Mouse (Mus musculus): ENCODE data around the gene Zic1. TPM values are rescaled to one million over a fixed set of nuclear protein-coding genes. Genes with fewer than 3 reads are reported as not detected.

The Zic1 gene
- polyA plus RNA-seq, 1 experiment from 2014 or later = not detected

DNA sequence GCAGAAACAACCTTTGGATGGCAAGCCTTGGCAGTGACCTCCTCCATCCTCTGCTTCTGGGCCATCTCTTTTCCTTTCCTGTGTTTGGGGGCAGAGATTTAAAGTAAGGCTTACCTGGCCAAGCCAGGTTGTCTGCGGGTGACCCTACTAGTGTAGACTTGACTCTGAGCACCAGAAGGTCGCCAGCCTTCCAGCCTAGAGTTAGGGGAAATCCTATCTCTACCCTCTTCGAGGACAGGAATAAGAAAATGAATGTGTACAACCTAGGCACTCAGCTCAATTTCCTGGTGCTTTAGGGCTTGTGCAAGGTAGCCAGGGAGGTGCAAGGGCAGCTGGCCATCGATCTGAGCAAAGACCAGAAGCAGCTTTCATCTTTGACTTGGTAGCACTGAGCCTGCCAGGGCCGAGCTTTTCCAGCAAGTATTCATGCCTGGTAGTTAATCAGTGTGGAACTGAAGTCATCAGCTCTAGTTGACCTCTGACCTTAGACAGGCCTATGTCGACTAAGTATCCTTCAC, 4.6 kb upstream of the Zic1 start:
- ATAC-seq = no peak

DNA sequence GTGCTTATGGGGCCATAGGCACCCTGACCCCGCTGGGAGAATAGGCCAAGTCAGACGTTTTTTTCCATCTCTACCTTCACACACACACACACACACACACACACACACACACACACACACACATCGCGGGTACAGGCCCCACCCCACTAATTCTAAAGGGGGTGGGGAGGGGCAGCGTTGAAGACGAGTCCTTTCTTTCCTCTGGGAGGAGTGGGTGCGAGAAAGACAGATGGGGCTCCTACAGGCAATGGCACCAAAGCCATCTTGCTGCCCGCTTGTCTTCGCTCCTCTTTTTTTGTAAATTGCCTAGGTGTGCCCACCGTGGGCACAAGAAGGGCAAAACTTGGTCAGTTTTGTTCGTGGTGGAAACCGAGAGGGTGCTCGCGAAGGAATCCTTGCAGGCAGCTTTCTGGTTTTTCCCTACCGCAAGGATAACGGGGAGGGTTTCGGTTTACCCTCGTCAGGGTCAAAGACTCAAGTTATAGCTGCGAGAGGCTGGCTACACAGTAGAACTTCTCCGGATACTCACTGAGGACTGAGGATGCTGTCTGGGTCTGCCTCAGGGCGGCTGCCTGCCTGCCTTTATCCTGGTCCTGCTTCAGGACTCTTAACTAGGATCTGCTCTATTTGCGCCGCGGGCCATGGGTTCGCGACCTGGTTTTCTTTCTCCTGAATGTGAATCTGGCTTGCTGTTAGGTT, 3.8 kb upstream of the Zic1 start:
- H3K27me3 ChIP-seq (replicated peaks) = peaks cover 83% of the 10 kb centered on the region
- no peak for ATAC-seq
- H3K4me3 ChIP-seq (replicated peaks) = no peak overlapping the region
- H3K27ac ChIP-seq = no peak overlapping the region
- H3K36me3 ChIP-seq = no peaks in the 10 kb centered on the region
- no peaks in the 10 kb centered on the region for H3K9me3 ChIP-seq
- no peak overlapping the region for H3K9ac ChIP-seq
- H3K4me1 ChIP-seq (replicated peaks) = peaks cover 8% of the 10 kb centered on the region; the same call in 1 of the 2 replicates
- no peak overlapping the region for H3K4me2 ChIP-seq (replicated peaks)
- WGBS = 4% methylated on average over 26 of the region's 26 CpGs

More for the DNA sequence above, 4.6 kb upstream of the Zic1 start:
- H3K36me3 ChIP-seq = no peaks in the 10 kb centered on the region
- no peak overlapping the region for H3K4me3 ChIP-seq (replicated peaks)
- no peak overlapping the region for H3K9ac ChIP-seq
- peaks cover under 1% of the 10 kb centered on the region; the same call in 1 of the 2 replicates for H3K4me1 ChIP-seq (replicated peaks)
- 12% methylated on average over 6 of the region's 6 CpGs for WGBS
- H3K27me3 ChIP-seq (replicated peaks) = peaks cover 82% of the 10 kb centered on the region
- H3K9me3 ChIP-seq = no peaks in the 10 kb centered on the region
- no peak overlapping the region for H3K27ac ChIP-seq
- no peak overlapping the region for H3K4me2 ChIP-seq (replicated peaks)

DNA sequence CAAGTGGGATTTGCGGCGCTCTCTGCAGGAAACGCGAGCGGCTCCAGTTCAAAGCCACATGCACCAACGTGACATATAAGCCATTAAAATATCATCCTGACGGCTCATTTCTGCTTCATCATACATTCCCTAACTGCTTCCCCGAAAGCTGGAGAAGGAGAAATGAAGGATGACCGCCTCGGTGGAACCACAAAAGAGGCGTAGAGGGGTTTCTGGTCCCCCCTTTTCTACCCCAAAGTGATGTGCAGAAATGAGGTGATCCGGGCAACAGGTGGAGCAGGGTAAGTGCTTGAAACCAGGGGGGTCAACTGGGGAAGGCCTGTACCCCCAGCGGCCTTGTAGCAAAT, 3.3 kb upstream of the Zic1 start:
- WGBS = 3% methylated on average over 13 of the region's 13 CpGs
- Histone ChIP-seq H3K4me3 (replicated peaks) (no peak overlapping the region), H3K9me3 (no peaks in the 10 kb centered on the region), H3K4me2 (replicated peaks) (no peak overlapping the region), H3K27ac (no peak overlapping the region), H3K36me3 (no peaks in the 10 kb centered on the region), H3K27me3 (replicated peaks) (peaks cover 85% of the 10 kb centered on the region), H3K4me1 (replicated peaks) (peaks cover 9% of the 10 kb centered on the region; the same call in 1 of the 2 replicates), H3K9ac (no peak overlapping the region)
- no peak for ATAC-seq

DNA sequence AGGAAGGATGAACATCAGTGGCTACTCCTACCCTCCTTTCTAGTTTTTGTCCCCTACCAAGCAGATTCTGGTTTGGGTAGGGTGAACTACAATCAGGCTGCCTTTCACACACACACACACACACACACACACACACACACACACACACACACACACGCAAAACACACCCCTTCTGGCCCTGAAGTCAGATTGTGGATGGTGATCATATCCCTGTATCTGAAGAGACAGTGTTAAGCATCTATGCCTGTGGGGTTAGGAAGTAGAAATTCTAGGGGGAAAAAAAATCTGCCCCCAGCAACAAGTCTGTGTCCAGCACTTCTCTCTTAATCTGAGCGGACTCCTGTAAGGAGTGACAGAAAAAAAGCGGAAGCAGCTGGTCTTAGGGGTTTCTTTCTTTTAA, 2.5 kb upstream of the Zic1 start:
- Histone ChIP-seq H3K9ac (no peak overlapping the region), H3K4me2 (replicated peaks) (no peak overlapping the region)
- ATAC-seq = no peak

DNA sequence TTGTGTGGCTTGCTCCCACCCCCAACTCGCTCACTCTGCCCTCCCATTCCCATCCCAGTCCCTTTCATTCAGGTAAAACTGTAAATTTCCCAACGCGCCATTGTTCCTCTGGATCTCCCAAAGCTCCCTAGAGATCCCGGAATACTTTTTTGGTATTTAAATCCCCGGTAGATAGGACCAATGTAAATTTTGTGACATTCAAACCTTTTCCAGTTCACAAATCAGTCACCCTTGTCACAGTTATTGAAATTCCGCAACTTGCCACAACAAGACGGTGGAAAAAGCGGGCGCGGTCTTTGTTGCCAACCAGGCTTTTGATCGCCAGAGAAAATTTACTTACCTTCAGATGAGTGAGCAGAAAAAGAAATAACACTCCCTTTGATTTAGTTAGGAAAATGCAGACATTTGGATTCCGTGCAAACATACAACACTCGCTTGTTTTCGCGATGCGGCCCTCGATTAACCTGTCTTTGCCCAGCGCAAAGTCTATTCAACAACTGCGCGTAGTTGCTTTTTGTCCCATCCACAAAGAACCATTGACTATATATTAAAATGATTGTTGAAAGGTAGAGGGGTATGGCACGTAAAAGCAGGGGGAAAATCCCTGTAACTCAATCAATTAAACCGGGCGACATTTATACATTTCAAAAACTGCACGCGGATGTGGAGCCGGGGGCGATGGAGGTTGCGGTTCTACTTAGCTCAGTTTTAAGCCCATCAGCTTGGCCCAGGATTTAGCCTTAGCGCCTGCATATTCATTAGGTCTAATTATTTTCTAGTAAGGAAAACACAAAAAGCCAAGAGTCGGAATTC, 1.6 kb upstream of the Zic1 start:
- no peak overlapping the region for H3K4me3 ChIP-seq (replicated peaks)
- ATAC-seq = no peak
- H3K27ac ChIP-seq = no peak overlapping the region
- WGBS = 2% methylated on average over 30 of the region's 30 CpGs
- H3K36me3 ChIP-seq = no peaks in the 10 kb centered on the region
- H3K9me3 ChIP-seq = no peaks in the 10 kb centered on the region
- H3K9ac ChIP-seq = no peak overlapping the region
- peaks cover 86% of the 10 kb centered on the region for H3K27me3 ChIP-seq (replicated peaks)
- H3K4me1 ChIP-seq (replicated peaks) = peaks cover 11% of the 10 kb centered on the region; the same call in 1 of the 2 replicates
- H3K4me2 ChIP-seq (replicated peaks) = no peak overlapping the region

More for the DNA sequence above, 2.5 kb upstream of the Zic1 start:
- WGBS = 12% methylated on average over 3 of the region's 3 CpGs
- H3K27me3 ChIP-seq (replicated peaks) = peaks cover 88% of the 10 kb centered on the region
- H3K4me1 ChIP-seq (replicated peaks) = peaks cover 9% of the 10 kb centered on the region; the same call in 1 of the 2 replicates
- no peaks in the 10 kb centered on the region for H3K9me3 ChIP-seq
- no peak overlapping the region for H3K4me3 ChIP-seq (replicated peaks)
- H3K36me3 ChIP-seq = no peaks in the 10 kb centered on the region
- no peak overlapping the region for H3K27ac ChIP-seq

DNA sequence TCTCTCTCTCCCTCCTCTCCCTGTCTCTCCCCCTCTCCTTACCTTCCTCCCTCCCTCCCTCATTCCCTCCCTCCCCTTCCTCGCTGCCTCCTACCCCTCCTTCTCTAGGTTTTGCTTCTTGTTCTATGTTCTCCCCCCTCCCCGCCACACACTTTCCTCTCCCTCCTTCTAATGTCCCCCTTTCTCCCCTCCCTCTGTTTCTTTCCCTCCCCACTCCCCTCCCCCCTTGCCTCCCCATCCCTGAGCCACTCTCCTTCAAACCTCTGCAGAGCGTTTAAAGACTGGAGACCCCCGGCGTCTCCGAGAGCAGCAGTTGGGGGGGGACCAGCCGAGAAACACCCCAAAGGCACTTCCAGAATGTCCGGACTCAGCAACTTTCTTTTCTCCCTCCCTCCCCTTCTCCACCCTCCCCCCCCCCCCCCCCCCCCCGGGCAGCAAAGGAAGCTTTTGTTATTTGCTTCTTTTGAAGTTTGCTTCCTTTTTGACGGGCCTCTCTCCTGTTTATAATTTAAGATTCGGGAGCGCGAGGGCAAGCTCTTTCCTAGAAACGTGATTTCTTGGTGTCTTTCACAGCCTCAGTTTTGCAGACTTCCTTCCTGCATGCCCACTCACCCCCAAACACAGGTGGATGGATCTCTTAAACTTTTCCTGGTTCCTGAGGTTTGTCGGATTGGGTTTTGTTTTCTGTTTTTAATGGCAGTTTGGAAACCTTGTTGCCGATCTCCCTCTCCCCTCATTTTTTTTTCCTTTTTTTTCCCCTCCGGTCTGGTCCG, 802 bp upstream of the Zic1 start:
- Histone ChIP-seq H3K4me2 (replicated peaks) (no peak overlapping the region), H3K27ac (no peak overlapping the region), H3K4me1 (replicated peaks) (peaks cover 12% of the 10 kb centered on the region; the same call in 1 of the 2 replicates), H3K4me3 (replicated peaks) (no peak overlapping the region), H3K9ac (no peak overlapping the region), H3K27me3 (replicated peaks) (peaks cover 87% of the 10 kb centered on the region), H3K9me3 (no peaks in the 10 kb centered on the region), H3K36me3 (no peaks in the 10 kb centered on the region)
- ATAC-seq = no peak
- under 1% methylated on average over 16 of the region's 18 CpGs for WGBS

DNA sequence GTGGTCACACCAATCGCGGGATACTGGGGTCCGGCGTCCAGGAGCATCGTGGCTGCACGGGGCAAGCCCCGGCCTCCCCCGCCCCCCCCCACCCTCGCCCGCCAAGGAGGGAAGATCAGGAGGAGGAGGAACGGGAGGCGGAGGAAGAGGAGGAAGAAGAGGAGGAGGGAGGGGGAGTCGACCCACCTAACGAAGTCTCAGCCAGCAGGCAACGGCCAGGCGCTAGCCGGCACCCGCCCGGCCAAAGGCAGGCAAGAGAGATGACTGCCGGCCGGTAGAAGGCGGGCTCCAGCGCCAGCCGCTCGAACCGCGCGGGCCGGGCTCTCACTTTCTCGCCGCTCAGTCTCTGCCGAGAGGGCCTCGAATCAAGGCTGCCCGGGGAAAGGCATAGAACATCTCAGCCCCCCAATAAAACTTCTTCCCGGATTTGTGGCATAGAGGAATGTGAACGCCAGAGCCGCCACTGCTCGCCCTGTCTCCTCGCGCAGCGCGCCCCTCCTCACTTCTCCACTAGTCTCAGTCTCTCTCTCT, 574 bp downstream of the Zic1 start:
- no peaks in the 10 kb centered on the region for H3K9me3 ChIP-seq
- no peak overlapping the region for H3K27ac ChIP-seq
- H3K4me2 ChIP-seq (replicated peaks) = peak overlapping the region; percentile 57
- peak; percentile 63; the same call in 1 of the 2 replicates for ATAC-seq
- under 1% methylated on average over 42 of the region's 42 CpGs for WGBS
- peaks cover 83% of the 10 kb centered on the region for H3K27me3 ChIP-seq (replicated peaks)
- H3K4me1 ChIP-seq (replicated peaks) = peaks cover 12% of the 10 kb centered on the region; the same call in 1 of the 2 replicates
- no peaks in the 10 kb centered on the region for H3K36me3 ChIP-seq
- peak overlapping the region; percentile 22 for H3K4me3 ChIP-seq (replicated peaks)
- H3K9ac ChIP-seq = no peak overlapping the region

DNA sequence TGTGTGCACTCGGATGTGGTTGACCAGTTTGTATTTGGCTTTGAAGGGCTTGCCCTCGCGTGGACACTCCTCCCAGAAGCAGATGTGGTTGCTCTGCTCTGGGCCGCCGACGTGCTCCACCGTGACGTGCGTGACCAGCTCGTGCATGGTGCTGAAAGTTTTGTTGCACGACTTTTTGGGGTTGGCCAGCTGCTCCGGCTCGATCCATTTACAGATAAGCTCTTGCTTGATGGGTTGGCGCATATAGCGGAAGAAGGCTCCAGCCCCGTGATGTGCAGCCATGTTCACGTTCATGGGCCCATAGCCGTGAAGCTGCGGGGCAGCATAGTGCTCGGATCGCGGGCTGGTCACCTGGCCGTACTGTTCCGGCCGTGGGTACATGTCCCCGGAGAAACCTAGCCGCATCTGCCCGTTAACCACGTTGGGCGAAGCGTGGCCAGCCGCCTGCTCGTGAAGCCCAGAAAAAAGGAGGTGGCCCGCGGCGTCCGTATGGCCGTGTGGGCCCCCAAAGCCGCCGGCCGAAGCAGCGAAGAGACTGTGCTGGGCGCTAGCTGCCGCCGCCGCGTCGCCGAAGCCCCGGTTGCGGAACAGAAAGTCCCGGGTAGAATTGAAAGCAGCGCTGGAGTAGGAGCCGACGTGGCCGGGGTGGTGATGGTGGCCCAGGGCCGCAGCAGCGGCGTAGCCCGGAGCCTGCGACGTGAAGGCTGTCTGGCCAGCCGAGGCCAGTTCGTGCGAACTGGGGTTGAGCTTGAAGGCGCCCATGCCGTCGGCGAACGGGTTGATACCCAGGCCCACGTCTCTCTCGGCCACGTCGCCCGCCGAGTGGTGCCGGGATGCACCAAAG, 1.3 kb downstream of the Zic1 start:
- H3K9ac ChIP-seq = no peak overlapping the region
- peak overlapping the region; percentile 22 for H3K4me3 ChIP-seq (replicated peaks)
- H3K27ac ChIP-seq = no peak overlapping the region
- H3K27me3 ChIP-seq (replicated peaks) = peaks cover 80% of the 10 kb centered on the region
- no peaks in the 10 kb centered on the region for H3K36me3 ChIP-seq
- H3K9me3 ChIP-seq = no peaks in the 10 kb centered on the region
- WGBS = under 1% methylated on average over 77 of the region's 77 CpGs
- peak; percentile 55 for ATAC-seq
- peaks cover 12% of the 10 kb centered on the region; the same call in 1 of the 2 replicates for H3K4me1 ChIP-seq (replicated peaks)
- H3K4me2 ChIP-seq (replicated peaks) = peak overlapping the region; percentile 57

DNA sequence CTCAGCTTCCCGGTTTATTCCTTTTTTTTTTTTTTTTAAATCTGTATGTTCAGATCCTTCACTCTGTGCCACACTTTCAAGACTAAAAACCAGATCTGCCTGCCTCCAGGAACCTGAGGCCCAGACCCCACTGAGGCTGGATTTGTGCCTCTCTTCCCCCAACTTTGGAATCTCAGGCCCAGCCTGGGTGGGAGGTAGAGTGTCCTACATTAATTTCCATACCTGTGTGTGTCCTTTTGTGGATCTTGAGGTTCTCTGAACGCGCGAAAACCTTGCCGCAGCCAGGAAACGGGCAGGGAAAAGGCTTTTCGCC, 1.8 kb downstream of the Zic1 start:
- Histone ChIP-seq H3K9ac (no peak overlapping the region), H3K4me2 (replicated peaks) (no peak overlapping the region), H3K27me3 (replicated peaks) (peaks cover 77% of the 10 kb centered on the region), H3K4me3 (replicated peaks) (no peak overlapping the region), H3K27ac (no peak overlapping the region), H3K36me3 (no peaks in the 10 kb centered on the region), H3K9me3 (no peaks in the 10 kb centered on the region), H3K4me1 (replicated peaks) (peaks cover 12% of the 10 kb centered on the region; the same call in 1 of the 2 replicates)
- WGBS = 2% methylated on average over 7 of the region's 7 CpGs
- no peak for ATAC-seq

DNA sequence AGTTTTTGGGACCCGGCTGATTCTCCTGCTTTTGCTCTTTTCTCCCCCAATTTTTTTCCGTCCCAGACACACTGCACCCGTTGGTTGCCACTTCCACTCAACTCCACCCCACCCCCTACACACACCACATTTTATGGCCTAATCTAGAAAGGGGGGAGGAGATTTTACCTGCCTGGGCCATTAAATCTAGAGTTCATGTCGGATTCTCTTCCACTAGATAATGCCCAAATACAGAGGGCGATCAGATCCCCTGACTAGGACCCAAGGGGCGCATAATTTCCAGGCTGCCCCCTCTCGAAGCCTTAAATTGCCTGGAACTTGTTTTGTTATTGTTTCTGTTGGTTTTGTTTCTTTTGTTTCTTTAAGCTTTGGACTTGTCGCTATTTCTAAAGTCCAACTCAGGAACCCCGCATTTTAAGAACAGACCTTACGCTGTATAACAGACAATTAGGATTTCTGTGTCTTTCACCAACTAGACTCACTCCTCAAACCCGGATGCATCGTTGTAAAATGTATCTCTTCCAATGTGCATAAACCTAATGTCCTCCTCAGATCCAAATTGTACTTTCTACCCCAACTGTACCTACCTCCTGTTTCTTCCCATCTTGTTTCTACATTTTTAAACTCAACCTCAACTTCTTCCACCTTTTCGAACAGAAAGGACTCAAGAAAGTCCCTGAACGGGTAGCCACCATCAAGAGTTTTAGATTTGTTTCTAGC, 2.4 kb downstream of the Zic1 start:
- no peaks in the 10 kb centered on the region for H3K36me3 ChIP-seq
- no peak overlapping the region for H3K4me2 ChIP-seq (replicated peaks)
- H3K4me1 ChIP-seq (replicated peaks) = peaks cover 12% of the 10 kb centered on the region; the same call in 1 of the 2 replicates
- no peak overlapping the region for H3K27ac ChIP-seq
- no peaks in the 10 kb centered on the region for H3K9me3 ChIP-seq
- 6% methylated on average over 14 of the region's 14 CpGs for whole genome bisulfite sequencing
- ATAC-seq = no peak
- no peak overlapping the region for H3K9ac ChIP-seq
- peaks cover 71% of the 10 kb centered on the region for H3K27me3 ChIP-seq (replicated peaks)
- no peak overlapping the region for H3K4me3 ChIP-seq (replicated peaks)
